Mouse (Mus musculus): ENCODE measurements around the gene Rsph9. TPM values are rescaled to one million over a fixed set of nuclear protein-coding genes. Genes with fewer than 3 reads are reported as not detected.

Gene Rsph9
- total RNA-seq, 2 experiments from 2014 or later: 27.4 to 28.5 TPM

DNA sequence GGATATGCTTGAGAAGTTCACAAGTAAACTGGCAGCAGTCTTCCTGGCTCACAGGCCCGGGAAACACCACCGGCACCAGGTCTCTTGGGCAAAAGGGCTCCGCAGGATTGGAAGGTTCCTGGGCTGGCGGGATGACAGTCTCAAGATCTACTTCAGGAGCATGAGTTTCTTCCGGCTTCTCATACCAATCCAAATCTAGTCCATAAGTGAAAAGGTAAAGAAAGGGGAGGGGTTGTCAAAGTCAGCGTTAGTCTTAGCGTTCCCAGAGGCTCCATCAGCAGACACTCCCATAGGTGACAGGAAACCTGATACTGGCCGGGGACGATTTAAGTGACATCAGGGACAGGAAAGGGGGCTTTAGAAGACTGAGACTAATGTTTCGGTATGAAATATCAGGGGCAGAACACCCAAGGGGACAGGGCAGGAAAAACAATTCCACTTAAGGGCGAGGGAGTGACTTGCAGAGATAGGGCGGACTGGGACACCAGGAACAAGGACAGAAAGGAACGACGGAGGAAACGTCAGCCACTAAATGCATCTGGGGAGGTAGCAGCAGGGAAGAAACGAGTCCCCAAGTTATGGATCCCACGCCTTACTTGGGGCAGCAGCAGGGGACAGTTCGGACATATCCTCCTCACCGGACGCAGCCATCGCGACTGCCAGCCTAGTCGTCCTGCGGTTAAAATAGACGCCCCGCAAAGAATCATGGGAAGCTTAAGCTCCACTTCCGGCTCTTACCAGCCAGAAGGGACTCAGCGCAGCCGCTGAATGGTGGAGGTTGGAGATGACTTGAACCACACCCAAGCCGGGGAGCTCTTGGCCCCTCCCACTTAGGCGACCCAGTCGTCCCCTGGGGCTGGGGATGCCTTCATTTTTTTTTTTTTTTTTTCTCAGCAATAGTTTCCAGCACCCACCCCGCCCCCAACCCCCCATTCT, 9.1 kb upstream of the Rsph9 start, which contains the start of gene Mad2l1bp:
TSS of gene Mad2l1bp (minus strand) at position 707 of the 936 bp plus-strand sequence.
- peak; percentile 71 to 87 for DNase-seq (ENCODE audit: low spot score in 2 of 2)

DNA sequence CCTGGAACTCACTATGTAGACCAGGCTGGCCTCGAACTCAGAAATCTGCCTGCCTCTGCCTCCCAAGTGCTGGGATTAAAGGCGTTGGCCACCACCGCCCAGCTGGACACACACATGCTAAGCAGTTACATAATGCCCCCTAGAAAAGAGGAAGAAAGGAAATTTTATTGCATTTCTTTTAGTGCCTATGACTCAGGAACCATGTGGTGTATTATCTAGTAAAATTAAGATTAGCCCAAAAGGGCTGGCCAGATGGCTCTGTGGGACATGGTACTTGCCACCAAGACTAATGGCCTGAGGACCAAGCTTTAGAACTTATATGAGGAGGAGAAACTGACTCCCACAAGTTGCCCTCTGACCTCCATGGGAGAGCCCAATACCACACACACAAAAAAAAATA, 4.1 kb downstream of the Rsph9 start:
- DNase-seq (ENCODE audit: low spot score in 2 of 2): no peak

DNA sequence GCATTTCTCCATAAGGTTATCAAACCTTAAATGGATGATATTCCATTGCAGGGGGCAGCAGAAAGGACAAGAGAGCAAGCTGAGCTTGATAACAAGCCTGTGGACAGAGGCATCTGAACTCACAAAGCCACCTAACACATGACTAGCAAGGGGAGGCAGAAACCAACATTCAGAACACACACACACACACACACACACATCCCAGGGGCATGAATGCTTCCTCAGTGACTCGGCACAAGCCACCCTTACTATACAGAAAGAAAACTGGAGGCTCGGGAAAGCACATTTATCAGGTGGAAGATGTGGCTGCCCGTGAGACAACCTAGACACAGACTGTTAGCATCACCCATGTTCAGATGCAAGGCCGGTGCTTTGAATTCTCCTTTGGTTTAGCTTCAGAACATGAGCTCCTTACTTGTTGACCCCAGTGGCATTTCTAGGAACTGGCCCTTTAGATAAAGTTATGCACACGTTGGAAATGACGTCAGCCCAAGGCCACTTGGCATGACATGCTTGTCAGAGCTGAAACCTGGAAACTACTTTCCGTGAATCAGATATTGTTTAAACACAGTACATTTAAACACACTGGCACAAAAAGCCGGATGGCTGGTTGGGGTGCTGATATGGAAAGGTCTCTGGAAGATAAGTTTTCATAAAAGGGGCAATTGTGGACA, 5.3 kb downstream of the Rsph9 start:
- DNase-seq (ENCODE audit: low spot score in 2 of 2): no peak

DNA sequence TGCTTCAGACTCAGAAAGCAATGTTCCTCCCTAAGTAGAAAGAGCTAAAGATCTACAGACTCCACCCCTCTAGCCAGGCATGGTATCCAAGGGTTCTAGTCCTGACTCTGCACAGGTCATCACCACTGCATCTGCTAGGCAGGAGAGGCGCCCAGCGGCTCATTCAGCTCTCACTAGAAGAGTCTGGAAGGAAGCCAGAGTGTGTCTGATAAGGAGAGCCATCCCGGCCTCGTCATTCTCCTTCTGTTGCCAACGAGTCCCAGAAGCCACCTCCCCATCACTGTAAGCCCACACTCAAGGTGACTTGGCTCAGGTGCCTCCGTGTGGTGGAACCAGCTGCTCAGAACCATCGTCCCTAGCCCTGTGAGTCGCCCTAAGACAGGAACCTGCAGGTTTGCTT, 11.2 kb downstream of the Rsph9 start:
- DNase-seq (ENCODE audit: low spot score in 2 of 2): no peak

DNA sequence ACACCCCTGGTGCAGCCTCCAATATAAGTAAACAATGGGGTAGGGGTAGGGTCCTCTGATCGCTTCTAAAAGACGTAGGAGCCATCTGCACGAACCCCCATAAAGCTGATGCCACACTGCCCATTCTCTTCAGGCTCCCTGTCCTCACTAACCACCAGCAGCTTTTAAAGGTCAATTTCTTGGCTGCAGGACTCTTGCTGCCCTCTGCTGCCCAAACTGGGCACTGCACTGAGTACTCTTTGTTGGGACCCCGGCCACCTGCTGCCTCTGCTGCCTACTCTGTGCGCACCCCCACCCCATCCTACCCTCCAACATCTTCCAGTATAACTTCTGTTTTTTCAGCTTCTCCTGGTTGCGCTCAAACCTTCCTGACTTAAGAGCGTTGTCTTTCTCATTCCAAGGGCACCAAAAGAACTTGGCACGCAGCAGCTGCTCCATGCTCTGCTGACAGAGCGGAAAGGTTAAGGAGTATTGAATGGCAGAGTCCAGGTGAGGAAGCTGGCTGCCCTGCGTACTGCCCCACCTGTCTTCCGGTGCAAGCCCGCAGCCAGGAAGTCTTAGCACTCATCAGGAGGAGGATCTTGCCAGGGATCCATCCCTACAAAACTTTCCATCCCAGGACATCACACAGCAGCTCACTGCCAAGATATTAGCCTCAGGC, 11.8 kb downstream of the Rsph9 start:
- DNase-seq (ENCODE audit: low spot score in 2 of 2): peak; percentile 69 to 76

DNA sequence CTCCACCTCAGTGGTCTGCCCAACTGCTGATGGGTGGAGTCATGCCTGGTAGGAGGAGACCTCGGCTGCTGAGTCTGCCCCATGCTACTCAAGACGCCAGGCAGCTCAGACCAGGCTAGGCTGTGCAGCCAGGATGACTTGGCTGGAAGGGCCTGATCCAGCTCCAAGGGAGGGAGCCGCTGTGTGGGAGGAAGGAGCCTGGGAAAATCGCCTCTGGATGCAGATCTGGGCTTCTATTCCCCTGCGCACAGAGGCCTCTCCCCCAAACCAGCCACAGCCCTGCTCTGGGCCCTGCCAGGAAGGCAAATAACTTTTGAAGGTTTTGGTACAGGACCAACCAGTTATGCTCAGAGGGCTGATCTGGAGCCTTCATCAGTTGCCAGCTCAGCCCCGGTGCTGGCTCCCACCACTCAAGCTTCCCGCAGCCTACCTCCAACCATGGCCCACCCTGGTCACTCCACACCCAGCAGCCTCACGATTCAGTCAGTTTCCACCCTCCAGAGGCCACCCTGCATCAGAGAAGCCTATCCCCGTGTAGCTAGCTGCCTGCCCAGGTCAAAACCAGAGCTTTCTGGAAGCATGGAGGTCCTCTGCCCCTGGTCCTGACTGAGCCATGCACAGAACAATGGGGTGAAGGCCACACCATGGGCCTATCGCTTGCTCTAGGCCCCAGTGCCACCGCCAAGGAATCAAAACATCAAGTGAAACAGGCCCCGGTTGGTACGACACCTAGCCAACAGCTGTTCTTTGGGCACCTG, 14.1 kb downstream of the Rsph9 start:
- peak; percentile 31 to 48 for DNase-seq (ENCODE audit: low spot score in 2 of 2)

DNA sequence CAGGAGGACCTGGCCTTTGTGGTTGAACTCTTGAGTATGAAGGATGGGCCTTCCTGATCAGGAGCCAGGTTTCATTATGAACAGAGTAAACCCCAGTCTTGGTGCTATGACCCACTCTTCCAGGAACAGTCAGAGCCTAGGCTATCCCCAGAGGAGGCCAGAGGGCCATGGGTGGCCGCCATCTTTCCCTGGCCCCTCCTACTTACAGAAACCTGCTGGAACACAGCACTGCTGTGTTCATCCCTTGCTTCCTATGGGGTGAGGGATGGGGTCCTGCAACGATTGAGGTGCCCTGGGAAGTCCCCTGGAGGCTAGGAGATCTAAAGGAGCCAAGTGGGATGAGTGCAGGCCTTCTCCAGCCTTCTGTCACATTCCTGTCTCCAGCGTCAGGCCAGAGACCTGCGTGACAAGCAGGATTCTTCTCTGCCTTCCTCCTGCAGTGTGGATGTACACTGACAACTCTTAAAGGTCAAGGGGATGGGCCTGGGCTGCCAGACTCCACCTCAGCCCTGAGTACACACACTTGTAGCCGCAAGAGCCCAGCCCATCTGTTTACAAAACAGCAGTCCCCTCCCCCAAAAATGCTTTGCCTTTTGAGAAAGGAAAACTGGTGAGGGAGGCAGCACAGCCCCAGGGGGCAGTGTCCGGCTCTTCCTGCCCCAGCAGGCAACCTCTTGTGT, 16.1 kb downstream of the Rsph9 start:
- no peak for DNase-seq (ENCODE audit: low spot score in 2 of 2)

DNA sequence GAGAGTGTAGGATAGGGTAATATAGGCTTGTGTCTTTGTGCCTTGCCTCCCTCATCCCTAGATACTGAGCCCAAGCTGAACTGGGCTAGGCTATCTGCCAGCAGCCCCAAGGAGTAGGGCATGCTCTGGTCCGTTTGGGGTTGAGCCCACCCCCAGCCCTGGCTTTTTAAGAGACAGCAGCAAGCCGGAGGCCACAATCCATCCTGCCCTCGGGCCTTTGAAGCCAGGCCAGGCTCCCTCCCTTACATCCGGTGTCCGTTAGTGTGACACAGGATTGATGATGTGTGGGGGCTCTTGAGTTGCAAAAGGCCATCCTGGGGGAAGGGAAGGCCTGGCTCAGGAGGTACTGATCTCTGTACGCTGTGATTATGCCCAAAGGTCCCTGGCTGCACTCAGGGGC, 17.4 kb downstream of the Rsph9 start:
- DNase-seq (ENCODE audit: low spot score in 2 of 2): no peak

DNA sequence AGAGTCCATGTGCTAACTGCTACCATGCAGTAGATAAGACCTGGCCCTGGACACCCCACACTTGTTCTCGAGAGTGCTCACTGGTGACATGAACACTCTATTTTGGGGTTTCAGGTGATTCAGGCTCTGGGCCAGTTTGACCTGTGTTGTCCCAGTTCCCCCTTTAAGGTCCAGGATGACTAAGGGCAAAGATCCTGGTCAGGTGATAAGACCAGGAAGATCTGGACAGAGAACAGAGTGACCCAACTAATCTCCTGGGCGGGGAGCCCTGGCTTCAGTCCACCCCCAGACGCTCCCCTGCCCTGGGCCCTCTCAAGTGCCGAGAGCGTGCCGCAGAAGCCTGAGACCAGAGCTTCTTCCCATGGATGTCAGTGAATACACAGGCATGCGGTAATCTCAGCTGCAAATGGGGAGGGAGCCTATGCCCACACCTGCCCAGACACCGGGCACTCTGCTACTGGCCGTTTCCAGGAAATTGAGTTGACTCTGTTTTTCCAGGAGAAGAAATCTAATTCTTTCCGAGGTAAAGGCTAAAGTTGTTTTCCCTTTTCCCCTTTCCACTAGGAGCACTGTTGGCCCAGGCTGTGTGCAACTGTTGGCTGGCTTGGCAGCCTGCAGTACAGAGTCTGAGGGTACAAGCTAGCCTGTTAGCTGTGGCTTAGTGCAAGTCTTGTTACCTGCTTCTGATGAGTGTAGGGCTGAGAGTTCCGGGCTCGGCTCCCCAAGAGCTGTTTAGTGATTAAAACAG, 19.9 kb downstream of the Rsph9 start:
- no peak for DNase-seq (ENCODE audit: low spot score in 2 of 2)

DNA sequence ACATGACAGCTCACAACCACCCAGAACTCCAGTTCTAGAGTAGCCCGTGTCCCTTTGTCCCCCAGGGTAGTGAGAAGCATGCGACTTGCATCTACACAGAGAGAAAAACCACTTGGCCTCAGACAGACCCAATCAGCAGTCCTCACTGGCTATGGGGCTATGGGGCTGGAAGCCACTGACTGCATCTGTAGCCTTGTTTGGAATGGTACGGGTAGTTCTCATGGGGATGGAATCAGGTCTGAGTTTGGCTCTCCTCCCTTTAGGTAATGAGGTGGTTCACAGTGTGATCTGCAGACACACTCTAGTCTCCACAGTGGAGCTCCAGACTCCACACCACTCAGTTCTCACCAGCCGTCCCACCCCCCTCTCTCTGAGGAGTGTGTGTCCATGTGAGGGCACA, 20.7 kb downstream of the Rsph9 start:
- no peak for DNase-seq (ENCODE audit: low spot score in 2 of 2)

DNA sequence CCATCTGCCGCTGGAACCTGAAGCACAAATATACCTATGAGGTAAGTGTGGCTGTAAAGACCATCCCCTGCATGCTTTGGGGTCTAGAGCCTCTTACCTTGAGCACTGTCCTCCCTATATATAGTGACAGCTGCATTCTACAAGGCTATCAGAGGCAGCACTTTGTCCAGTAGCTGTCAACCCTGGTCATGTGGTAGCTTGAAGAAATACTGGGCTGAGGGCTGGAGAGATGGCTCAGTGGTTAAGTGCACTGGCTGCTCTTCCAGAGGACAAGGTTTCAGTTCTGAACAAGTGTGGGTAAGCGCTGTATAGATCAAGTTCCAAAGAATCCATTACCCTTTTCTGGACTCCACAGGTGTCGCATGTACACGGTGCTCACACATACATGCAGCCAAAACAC, 21.2 kb downstream of the Rsph9 start:
- no peak for DNase-seq (ENCODE audit: low spot score in 2 of 2)

DNA sequence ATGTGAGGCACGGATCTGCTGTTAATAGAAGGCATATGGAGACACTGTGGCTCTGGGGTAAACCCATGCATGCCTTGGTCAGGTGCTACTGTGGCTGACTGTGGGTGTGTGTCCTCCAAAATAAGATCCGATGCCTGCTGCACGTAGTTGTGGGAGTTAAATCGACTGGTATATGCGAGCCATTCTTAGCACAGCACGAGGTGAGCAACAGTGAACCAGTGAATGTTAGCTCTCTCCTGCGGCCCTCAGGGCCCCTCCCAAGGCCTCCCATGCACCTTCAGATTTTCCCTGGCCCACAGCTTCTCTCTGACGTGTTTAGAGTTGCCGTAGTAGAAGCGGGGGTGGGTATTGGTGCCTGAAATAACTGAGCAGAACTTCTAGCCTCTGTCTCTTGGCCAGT, 24.4 kb downstream of the Rsph9 start:
- DNase-seq (ENCODE audit: low spot score in 2 of 2): no peak

DNA sequence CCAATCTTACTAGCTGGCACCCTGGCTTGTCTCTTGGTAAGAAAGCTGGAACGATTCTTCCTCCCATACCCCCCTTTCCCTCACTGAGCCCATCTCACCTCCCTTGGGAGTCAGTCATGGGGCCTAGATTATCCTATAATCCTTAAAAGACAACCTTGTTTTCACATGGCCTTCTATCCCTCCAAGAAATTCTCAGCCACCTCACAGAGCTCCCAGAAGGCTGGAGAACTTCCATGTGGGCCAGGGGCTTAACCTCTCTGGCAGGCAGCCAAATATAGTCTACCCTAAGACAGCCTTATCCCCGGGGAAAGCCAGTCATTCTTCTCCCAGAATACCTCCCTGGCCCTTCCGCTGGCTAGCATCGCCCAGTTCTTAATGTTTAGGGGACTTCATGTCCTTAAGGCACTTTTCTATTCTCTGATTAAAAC, 25.6 kb downstream of the Rsph9 start:
- DNase-seq (ENCODE audit: low spot score in 2 of 2): no peak

DNA sequence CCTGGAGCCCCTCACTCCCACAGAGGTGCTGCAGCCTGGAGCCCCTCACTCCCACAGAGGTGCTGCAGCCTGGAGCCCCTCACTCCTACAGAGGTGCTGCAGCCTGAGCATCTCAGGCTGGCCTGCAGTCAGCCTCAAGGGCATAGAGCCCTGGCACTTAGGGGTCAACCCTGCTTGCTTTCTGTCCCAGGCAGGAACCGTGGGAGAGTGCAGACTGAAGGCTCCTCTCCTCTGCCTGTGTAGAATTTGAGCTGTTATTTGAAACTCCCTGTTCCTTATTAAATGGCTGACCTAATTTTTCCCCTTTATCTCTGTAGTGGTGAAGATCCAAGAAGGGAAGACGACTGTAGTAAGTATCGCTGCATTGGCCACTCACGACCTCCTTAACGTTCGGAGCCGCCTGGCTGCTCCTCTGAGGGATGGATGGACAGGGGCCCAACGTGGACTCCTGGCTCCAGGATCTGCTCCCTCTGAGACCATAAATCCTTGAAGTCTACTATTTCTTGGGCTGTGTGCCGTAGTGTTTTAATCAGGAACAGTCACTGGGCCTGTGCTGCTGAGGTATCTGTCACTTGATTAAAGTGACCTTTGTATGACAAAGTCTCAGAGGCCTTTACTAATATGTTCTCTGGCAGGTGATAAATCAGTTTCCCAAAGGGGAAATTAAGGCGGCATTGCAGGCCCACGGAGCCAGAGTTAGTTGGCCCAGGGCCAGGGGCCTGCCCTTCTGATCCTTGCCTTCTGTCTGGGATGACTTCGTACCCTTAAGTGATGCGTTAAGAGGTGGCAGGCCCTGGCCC, 26.2 kb downstream of the Rsph9 start:
- DNase-seq (ENCODE audit: low spot score in 2 of 2): no peak

DNA sequence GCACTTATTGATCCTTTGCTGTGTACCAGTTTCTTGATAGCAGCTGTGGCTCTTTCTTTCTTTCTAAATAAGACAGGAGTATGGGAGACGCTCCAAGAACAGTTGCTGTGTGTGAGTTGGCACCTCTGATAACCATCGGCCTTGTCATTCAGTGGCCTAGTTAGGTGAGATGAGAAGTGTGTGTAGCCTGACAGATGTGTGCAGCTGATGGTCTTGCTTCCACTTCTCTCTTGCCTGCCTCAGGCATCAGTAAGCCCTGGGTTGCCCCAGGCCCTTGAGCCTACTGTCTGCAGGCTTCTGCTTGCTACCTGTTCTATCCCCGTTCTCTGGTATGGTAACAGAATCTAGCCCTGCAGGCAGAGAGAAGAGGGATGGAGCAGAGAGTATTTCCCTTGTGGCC, 27.1 kb downstream of the Rsph9 start:
- no peak for DNase-seq (ENCODE audit: low spot score in 2 of 2)

DNA sequence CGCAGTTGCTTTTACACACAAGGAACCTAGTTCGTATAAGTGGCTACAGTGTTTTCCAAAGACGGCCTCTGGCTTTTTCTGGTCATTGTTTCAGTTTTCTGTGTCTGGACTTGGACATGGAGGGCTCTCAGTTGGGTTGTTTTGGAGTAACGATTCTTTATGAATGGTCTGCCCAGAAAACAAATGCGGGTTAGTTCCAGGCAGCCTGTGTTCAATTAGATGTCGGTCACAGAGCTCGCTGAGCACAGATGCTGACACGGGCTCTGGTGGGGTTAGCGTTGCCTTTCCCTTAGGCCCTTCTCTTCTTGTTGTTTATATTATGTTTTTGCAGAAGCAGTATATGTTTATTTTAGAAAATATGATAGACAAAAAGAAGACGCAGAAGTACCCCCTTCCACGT, 27.9 kb downstream of the Rsph9 start:
- no peak for DNase-seq (ENCODE audit: low spot score in 2 of 2)

DNA sequence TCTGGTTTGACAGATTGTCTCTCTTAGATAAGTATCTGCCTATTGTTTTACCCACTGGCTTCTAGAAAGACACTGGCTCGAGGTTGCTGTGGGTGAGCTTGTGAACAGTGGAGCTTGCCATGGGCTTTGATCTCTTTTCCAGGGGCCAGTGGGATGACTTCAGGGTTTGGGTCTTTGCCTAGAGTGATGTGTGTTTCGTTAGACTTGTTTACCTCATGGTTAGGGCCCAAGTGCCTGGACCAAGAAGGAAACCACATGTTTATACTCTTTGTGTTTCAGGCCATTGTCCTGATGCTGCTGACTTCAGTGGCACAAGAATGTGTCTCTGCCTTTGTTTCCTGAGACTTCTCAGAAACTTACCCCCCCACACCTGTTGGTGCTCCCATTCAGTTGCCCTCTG, 28.5 kb downstream of the Rsph9 start:
- DNase-seq (ENCODE audit: low spot score in 2 of 2): no peak

DNA sequence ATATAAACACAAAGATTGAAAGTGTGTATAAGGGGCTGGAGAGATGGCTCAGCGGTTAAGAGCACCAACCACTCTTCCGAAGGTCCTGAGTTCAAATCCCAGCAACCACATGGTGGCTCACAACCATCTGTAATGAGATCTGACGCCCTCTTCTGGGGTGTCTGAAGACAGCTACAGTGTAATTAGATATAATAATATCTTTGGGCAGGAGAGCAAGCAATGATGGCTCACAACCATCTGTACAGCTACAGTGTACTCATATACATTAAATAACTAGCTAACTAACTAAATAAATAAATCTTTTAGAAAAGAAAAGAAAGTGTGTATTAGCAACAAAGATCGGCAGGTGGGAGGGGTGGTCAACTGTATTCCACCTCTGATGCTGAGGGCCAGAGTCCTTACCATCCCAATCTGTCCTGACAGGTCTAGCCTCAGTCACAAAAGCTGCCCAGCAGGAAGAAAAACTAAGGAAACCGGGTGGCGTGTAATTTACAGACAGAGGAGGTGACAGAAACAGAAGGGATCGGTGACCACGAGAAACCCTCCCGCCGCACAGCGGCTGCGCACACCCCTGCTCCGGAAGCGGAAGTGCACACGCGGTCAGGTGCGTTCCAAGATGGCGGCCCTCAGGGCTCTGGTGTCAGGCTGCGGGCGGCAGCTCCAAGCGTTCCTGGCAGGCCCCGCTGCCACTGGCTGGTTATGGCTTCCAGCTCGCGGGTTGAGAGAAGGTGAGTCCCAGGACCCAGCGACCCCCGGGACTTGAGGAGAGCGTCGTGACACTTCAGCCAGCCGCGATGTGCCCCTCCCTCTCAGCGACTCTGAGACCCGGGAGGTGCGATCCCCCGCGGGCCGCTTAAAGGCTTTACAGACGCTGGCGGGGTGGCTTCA, 33.4 kb downstream of the Rsph9 start, which contains the start of gene Mrps18a:
TSS of gene Mrps18a (plus strand) at position 585 of the 888 bp plus-strand sequence.
- peak; percentile 77 to 85 for DNase-seq (ENCODE audit: low spot score in 2 of 2)

Measured in layer of hippocampus, postnatal 14 days (tissue).